Mouse (Mus musculus) CD8-positive naive resting alpha-beta T cell, adult 57 days (primary cell): Measurements from ENCODE around the gene F13a1. TPM values are rescaled to one million over a fixed set of nuclear protein-coding genes. Genes with fewer than 3 reads are reported as not detected.

Experiments used
- total RNA-seq: library from RNA; stranded (reverse); gene quantifications from one replicate; pipeline ENCODE4 v1.2.4, GENCODE M21; 2023

F13a1 gene
- total RNA-seq: 0.89 TPM

DNA sequence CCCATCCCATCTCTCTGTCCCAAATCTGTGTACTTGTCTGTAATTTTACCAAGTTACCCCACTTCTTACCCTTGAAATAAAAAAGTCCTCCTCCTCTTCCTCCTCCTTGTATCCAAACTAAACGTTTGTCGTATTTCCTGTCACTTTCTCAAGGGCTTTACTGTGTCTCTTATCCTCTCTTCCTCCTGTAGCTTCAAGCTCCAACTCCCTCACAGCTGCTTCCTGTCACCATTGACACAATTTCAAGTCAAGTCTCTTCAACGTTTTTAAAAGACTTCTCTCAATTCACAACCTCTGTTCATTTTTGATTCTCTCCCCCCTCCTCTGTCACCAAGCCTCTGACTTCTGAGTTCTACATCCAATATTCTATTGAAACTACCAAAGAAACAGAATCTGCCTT lies at the start of gene F13a1:
Gene F13a1, minus strand, starts transcription at position 119 of the 400 bp plus-strand sequence.

